Mouse (Mus musculus) heart, postnatal 0 days (tissue): Measurements from ENCODE around the gene Sult1c2. TPM values are rescaled to one million over a fixed set of nuclear protein-coding genes. Genes with fewer than 3 reads are reported as not detected.
"Not testable (repeated sequence)": the region's sequence is repeated elsewhere in the genome, so short reads cannot be mapped to it uniquely, and the experiment has no call there.

Experiments
- ATAC-seq: fragments of 200-750 bp; cut with Nextera tagmentation; 2 replicates; pipeline ENCODE4 v1.8.0; 2017; ENCODE audit warnings: low read depth, moderate number of reproducible peaks, moderate library complexity; ENCODE audit not compliant: insufficient read depth
- DNase-seq: peaks from one replicate; pipeline ENCODE4 v3.0.0-alpha.2; 2016; ENCODE audit warnings: low spot score
- H3K27ac ChIP-seq: fragments of 300-500 bp; sonication (generic); 2 replicates; pipeline ENCODE4 v1.5.1; 2014; ENCODE audit warnings: low read depth, mild to moderate bottlenecking
- H3K27me3 ChIP-seq: fragments of 300-500 bp; sonication (generic); 2 replicates; pipeline ENCODE4 v1.6.1; 2014; ENCODE audit warnings: low read length, mixed read lengths; ENCODE audit not compliant: control insufficient read depth, insufficient read depth
- H3K36me3 ChIP-seq: fragments of 300-500 bp; sonication (generic); replicated peaks from 2 replicates; pipeline ENCODE4 v1.6.1; 2014; ENCODE audit warnings: low read length, mixed read lengths; ENCODE audit not compliant: control insufficient read depth, insufficient read depth
- H3K4me1 ChIP-seq: fragments of 300-500 bp; sonication (generic); 2 replicates; pipeline ENCODE4 v1.6.1; 2014; ENCODE audit warnings: antibody characterized with exemption; ENCODE audit not compliant: control insufficient read depth, insufficient read depth
- H3K4me2 ChIP-seq: fragments of 300-500 bp; sonication (generic); 2 replicates; pipeline ENCODE4 v1.6.1; 2014; ENCODE audit warnings: low read depth, mild to moderate bottlenecking, low read length, moderate library complexity
- H3K4me3 ChIP-seq: fragments of 300-500 bp; sonication (generic); 2 replicates; pipeline ENCODE4 v1.5.1; 2014; ENCODE audit warnings: low read depth, low read length
- H3K9ac ChIP-seq: fragments of 300-500 bp; sonication (generic); replicated peaks from 2 replicates; pipeline ENCODE4 v1.6.1; 2014; ENCODE audit warnings: low read depth, low read length, mixed read lengths
- H3K9me3 ChIP-seq: fragments of 300-500 bp; sonication (generic); replicated peaks from 2 replicates; pipeline ENCODE4 v1.6.1; 2016; ENCODE audit warnings: low read length; ENCODE audit not compliant: control insufficient read depth
- CTCF ChIP-seq: IDR thresholded peaks from 2 replicates; pipeline ENCODE4 v1.5.1; 2016; ENCODE audit warnings: antibody characterized with exemption, control low read depth, low read depth
- EP300 ChIP-seq: IDR thresholded peaks from 2 replicates; pipeline ENCODE4 v1.6.1; 2016; ENCODE audit warnings: antibody characterized with exemption, low read depth
- WGBS: fragments of 180-500 bp; shearing (Covaris S2); extraction: QIAGEN DNeasy Blood & Tissue Kit; methylation state at CpG from one replicate; pipeline ENCODE4 v1.1.7; 2014; 5-methylcytosine and 5-hydroxymethylcytosine counted together
- polyA plus RNA-seq: library from polyadenylated mRNA; unstranded; fragments of >200 nt; fragmentation: Nextera tagmentation; extraction: Ambion mirVana; gene quantifications from 2 replicates; pipeline ENCODE4 v1.2.1, GENCODE M21; 2015
- total RNA-seq: library from RNA; depleted of rRNA; stranded (reverse); fragments of >200 nt; gene quantifications from 2 replicates; pipeline ENCODE4 v1.2.3, GENCODE M21; 2014; ENCODE audit warnings: low replicate concordance; rRNA removed

The Sult1c2 gene
- total RNA-seq (not detected in 2 replicates), polyA plus RNA-seq (not detected in 2 replicates)

DNA sequence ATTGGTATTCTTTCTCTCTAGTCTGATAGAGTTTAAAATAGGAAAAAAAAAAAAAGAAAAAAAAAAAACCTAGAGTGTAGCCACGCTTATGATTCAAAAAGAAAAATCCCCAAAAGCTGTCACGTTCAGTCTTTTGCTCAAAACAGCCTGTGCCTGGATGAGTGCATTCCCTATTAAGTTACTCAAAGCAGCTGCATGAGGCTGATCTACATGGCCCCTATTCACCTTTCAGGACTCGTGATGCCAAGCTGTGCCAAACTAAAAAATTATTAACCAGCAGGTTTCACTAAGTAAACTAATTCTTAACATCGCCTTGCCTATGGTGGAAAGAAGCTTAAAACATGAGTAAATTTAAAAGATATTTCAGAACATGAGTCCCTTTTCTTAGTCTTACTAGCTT is at the start of gene Sult1c2:
Gene Sult1c2 (minus strand): TSS at position 134 of the 400 bp plus-strand sequence.
- no peak for ATAC-seq
- no peak within 1 kb of the TSS for H3K4me3 ChIP-seq
- 71% methylated on average over 4 of the region's 4 CpGs for WGBS
- no peak for DNase-seq
- TF ChIP-seq EP300 (no peak), CTCF (no peak)
- no peak within 1 kb of the TSS for H3K27ac ChIP-seq
- no peaks in the 10 kb centered on the region for H3K36me3 ChIP-seq
- H3K27me3 ChIP-seq: no peaks in the 10 kb centered on the region
- H3K9ac ChIP-seq: no peak within 1 kb of the TSS
- no peak within 1 kb of the TSS for H3K4me2 ChIP-seq
- no peaks in the 10 kb centered on the region for H3K4me1 ChIP-seq
- H3K9me3 ChIP-seq: no peaks in the 10 kb centered on the region

DNA sequence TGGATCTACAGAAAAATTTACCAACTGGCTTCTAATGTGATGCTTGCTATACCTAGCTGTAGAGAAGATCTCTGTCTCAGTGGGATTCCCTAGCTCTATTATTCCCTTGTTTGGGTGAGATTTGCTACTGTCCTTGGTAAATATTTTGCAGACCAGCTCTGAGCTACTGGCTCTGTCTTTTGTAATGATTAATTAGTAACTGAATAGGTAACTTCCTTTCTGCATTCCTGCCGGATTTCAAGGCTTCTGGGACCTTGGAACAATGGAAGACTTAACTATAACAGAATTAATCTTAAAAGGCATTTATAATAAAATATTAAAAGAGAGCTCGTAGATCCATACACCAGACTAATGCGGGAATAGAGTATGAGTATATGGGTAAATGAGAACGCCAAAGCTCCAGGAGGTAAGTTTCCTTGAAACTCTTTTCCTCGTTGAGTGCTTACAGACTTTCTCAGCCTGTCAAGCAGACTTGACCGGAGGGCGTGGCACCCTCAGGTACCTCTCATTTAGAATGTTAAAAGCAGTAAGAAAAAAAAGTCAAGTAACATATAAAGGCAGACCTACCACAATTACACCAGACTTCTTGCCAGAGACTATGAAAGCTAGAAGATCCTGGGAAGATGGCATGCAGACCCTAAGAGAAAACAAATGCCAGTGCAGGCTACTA is 33.0 kb upstream of the Sult1c2 start:
- not testable (repeated sequence) for H3K9ac ChIP-seq, H3K27ac ChIP-seq, H3K4me1 ChIP-seq, H3K4me3 ChIP-seq, H3K4me2 ChIP-seq, DNase-seq, H3K36me3 ChIP-seq, ATAC-seq, H3K27me3 ChIP-seq
- 0 out of 2 replicates have a peak, but pooled peaks cover 14% of the 10 kb centered on the region for H3K9me3 ChIP-seq
- 74% methylated on average over 7 of the region's 7 CpGs for WGBS

GRCm38 (mm10) chr17:53874433-53874832 is 28.3 kb upstream of the Sult1c2 start:
- H3K27ac ChIP-seq: no peak overlapping the region
- TF ChIP-seq EP300: no peak
- TF ChIP-seq CTCF: no peak
- WGBS: 69% methylated on average over 2 of the region's 2 CpGs

GRCm38 (mm10) chr17:53872192-53872591 is 26.1 kb upstream of the Sult1c2 start:
- DNase-seq (no peak), ATAC-seq (no peak)
- H3K27ac ChIP-seq: no peak overlapping the region
- H3K4me2 ChIP-seq: no peak overlapping the region
- 0 out of 2 replicates have a peak, but pooled peaks cover 8% of the 10 kb centered on the region for H3K9me3 ChIP-seq
- H3K4me1 ChIP-seq: no peaks in the 10 kb centered on the region
- H3K36me3 ChIP-seq: no peaks in the 10 kb centered on the region
- TF ChIP-seq EP300: no peak
- TF ChIP-seq CTCF: no peak
- no peaks in the 10 kb centered on the region for H3K27me3 ChIP-seq
- WGBS: 69% methylated on average over 3 of the region's 3 CpGs
- no peak overlapping the region for H3K9ac ChIP-seq
- no peak overlapping the region for H3K4me3 ChIP-seq

More at GRCm38 (mm10) chr17:53874433-53874832, 28.3 kb upstream of the Sult1c2 start:
- H3K9ac ChIP-seq: no peak overlapping the region
- H3K4me2 ChIP-seq: no peak overlapping the region
- ATAC-seq (no peak), DNase-seq (no peak)
- no peaks in the 10 kb centered on the region for H3K36me3 ChIP-seq
- H3K9me3 ChIP-seq: 0 out of 2 replicates have a peak, but pooled peaks cover 10% of the 10 kb centered on the region
- no peaks in the 10 kb centered on the region for H3K27me3 ChIP-seq
- no peak overlapping the region for H3K4me3 ChIP-seq
- no peaks in the 10 kb centered on the region for H3K4me1 ChIP-seq

GRCm38 (mm10) chr17:53869931-53870330 is 23.8 kb upstream of the Sult1c2 start:
- no peak overlapping the region for H3K4me2 ChIP-seq
- no peaks in the 10 kb centered on the region for H3K4me1 ChIP-seq
- H3K36me3 ChIP-seq: no peaks in the 10 kb centered on the region
- H3K9ac ChIP-seq: no peak overlapping the region
- no peak overlapping the region for H3K27ac ChIP-seq
- H3K4me3 ChIP-seq: no peak overlapping the region
- DNase-seq (no peak), ATAC-seq (no peak)
- no peaks in the 10 kb centered on the region for H3K27me3 ChIP-seq
- TF ChIP-seq CTCF (no peak), EP300 (no peak)
- no peaks in the 10 kb centered on the region for H3K9me3 ChIP-seq
